Mouse (Mus musculus) stomach, embryonic 16.5 days (tissue): ENCODE results near the gene Fzd1. TPM values are rescaled to one million over a fixed set of nuclear protein-coding genes. Genes with fewer than 3 reads are reported as not detected.

Source experiments
- ATAC-seq: fragments of 200-750 bp; cut with Nextera tagmentation; 2 replicates; pipeline ENCODE4 v1.8.0; 2017; ENCODE audit warnings: moderate number of reproducible peaks, moderate TSS enrichment; ENCODE audit not compliant: insufficient read depth, low FRiP score
- H3K27ac ChIP-seq: fragments of 300-500 bp; sonication (generic); 2 replicates; pipeline ENCODE4 v1.5.1; 2014; ENCODE audit warnings: low read length
- H3K27me3 ChIP-seq: fragments of 300-500 bp; sonication (generic); 2 replicates; pipeline ENCODE4 v1.6.1; 2014; ENCODE audit warnings: low read length, control low read depth, mixed read lengths; ENCODE audit not compliant: control insufficient read depth, insufficient read depth
- H3K36me3 ChIP-seq: fragments of 300-500 bp; sonication (generic); 2 replicates; pipeline ENCODE4 v1.6.1; 2014; ENCODE audit warnings: low read length; ENCODE audit not compliant: control insufficient read depth, insufficient read depth
- H3K4me1 ChIP-seq: fragments of 300-500 bp; sonication (generic); 2 replicates; pipeline ENCODE4 v1.6.1; 2014; ENCODE audit warnings: low read length, control low read depth, mixed read lengths; ENCODE audit not compliant: control insufficient read depth, insufficient read depth
- H3K4me2 ChIP-seq: fragments of 300-500 bp; sonication (generic); 2 replicates; pipeline ENCODE4 v1.6.1; 2014; ENCODE audit warnings: low read depth, low read length, mixed read lengths
- H3K4me3 ChIP-seq: fragments of 300-500 bp; sonication (generic); replicated peaks from 2 replicates; pipeline ENCODE4 v1.5.1; 2014; ENCODE audit warnings: mild to moderate bottlenecking, low read length
- H3K9ac ChIP-seq: fragments of 300-500 bp; sonication (generic); 2 replicates; pipeline ENCODE4 v1.6.1; 2014; ENCODE audit warnings: low read length
- H3K9me3 ChIP-seq: fragments of 300-500 bp; sonication (generic); replicated peaks from 2 replicates; pipeline ENCODE4 v1.6.1; 2016; ENCODE audit warnings: low read length, control low read depth; ENCODE audit not compliant: control insufficient read depth
- WGBS: fragments of 180-500 bp; shearing (Covaris S2); extraction: QIAGEN DNeasy Blood & Tissue Kit; methylation state at CpG from one replicate; pipeline ENCODE4 v1.1.7; 2014; 5-methylcytosine and 5-hydroxymethylcytosine counted together
- polyA plus RNA-seq: library from polyadenylated mRNA; unstranded; fragments of >200 nt; fragmentation: Nextera tagmentation; extraction: Ambion mirVana; gene quantifications from 2 replicates; pipeline ENCODE4 v1.2.1, GENCODE M21; 2015

The Fzd1 gene
- polyA plus RNA-seq, 1 experiment from 2014 or later = 17.5 TPM

DNA sequence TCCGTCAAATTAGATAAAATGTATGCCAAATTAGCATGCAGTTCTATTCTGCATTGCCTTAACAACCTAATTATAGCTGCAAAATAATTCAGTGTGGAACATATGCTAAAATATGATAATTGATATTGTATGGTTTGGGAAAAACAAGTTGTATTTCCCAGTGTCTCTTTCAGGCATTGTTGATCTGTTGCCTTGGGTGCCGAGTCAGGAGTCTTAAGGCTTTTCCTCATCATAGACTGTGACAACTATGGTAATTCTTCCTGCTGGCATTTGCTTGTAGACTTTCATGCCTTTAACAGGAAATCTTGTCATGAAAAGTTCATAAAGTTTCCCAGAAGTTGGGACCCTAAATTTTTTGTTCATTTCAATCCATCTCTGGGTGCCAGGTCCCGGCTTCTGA, 20.4 kb upstream of the Fzd1 start:
- Histone ChIP-seq H3K27ac (no peak overlapping the region), H3K4me2 (no peak overlapping the region), H3K9ac (no peak overlapping the region), H3K36me3 (no peaks in the 10 kb centered on the region), H3K4me1 (no peaks in the 10 kb centered on the region), H3K27me3 (no peaks in the 10 kb centered on the region), H3K9me3 (no peaks in the 10 kb centered on the region), H3K4me3 (no peak overlapping the region)
- no peak for ATAC-seq
- WGBS = 88% methylated on average over 3 of the region's 3 CpGs

DNA sequence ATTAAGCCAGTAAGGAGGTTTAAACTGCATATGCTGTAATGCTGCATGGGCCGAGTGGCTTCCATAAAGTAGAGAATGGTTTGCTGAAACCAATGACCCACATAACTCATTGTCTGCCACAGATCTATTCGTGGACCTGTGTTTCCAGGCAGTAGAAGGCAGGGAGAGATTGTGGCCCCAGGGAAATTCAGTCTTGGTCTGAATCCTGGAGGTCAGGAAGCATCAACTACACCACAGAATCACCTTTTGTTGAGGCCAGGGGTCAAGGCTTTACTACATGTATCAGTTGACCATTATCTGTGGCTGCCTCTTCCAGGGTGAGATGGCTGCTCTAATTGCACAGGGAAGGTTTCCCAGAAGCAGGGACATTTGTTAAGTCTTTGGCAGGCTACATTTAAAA, 18.7 kb upstream of the Fzd1 start:
- ATAC-seq = no peak
- no peak overlapping the region for H3K27ac ChIP-seq
- no peaks in the 10 kb centered on the region for H3K9me3 ChIP-seq
- H3K4me2 ChIP-seq = no peak overlapping the region
- H3K4me3 ChIP-seq = no peak overlapping the region
- H3K4me1 ChIP-seq = no peaks in the 10 kb centered on the region
- WGBS = 40% methylated on average over 2 of the region's 2 CpGs
- H3K9ac ChIP-seq = no peak overlapping the region
- no peaks in the 10 kb centered on the region for H3K36me3 ChIP-seq
- H3K27me3 ChIP-seq = no peaks in the 10 kb centered on the region

DNA sequence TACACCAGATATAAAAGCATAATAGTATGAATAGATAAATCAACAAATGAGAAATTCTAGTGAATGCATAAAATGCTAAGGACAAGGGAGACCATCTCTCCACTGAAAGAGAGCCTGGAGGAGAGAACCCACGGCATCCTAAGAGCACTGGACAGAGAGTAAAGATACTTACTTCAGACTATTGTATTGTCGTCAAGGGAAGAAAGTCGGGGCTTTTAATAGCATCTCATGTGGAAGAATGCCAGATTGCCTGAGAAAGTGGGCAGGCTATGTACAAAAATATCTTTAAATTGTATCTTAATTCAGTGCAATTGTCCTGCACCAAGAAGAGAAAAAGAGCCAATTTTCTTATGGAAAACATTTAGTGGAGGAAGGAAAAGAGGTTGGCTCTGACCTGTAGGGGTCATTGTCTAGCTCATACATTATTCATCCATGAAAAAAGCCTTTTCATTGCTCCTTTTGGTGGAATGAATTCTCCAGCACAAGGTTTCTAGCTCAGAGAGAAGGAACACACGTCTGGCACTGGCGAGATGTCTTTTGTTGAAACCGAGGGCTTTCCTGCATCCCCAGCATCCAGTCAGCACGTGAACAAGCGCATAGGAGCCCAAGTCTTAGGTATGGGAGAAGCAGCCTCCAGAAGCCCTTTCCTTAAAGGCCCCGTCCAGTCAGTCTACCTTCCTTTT, 15.4 kb upstream of the Fzd1 start:
- Histone ChIP-seq H3K4me3 (no peak overlapping the region), H3K4me2 (no peak overlapping the region), H3K9ac (no peak overlapping the region), H3K4me1 (no peaks in the 10 kb centered on the region), H3K27me3 (no peaks in the 10 kb centered on the region), H3K27ac (no peak overlapping the region), H3K36me3 (no peaks in the 10 kb centered on the region), H3K9me3 (no peaks in the 10 kb centered on the region)
- 67% methylated on average over 9 of the region's 9 CpGs for WGBS
- ATAC-seq = no peak

DNA sequence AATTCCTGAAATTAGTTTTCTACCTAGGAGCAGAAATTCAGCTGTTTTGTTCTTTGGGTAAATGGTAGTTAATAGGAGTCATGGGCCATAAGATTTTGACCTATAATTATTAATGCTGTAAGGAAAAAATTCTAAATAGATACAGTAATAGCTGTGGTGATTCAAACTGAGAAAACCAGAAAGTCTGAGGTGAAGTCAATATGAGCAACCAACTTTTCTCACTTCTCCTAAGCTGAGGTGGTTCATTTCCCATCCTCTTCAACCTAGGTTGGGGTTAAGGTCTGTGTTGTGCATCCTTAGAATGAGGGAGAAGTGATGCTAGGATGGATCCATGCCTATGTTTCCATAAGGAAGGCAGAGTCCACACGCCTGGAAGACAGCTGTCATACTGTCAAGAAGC, 12.8 kb upstream of the Fzd1 start:
- Histone ChIP-seq H3K27me3 (no peaks in the 10 kb centered on the region), H3K9me3 (no peaks in the 10 kb centered on the region), H3K27ac (no peak overlapping the region), H3K36me3 (no peaks in the 10 kb centered on the region), H3K4me1 (no peaks in the 10 kb centered on the region), H3K9ac (no peak overlapping the region), H3K4me2 (no peak overlapping the region), H3K4me3 (no peak overlapping the region)
- 71% methylated on average over 1 of the region's 1 CpGs for WGBS
- ATAC-seq = no peak

DNA sequence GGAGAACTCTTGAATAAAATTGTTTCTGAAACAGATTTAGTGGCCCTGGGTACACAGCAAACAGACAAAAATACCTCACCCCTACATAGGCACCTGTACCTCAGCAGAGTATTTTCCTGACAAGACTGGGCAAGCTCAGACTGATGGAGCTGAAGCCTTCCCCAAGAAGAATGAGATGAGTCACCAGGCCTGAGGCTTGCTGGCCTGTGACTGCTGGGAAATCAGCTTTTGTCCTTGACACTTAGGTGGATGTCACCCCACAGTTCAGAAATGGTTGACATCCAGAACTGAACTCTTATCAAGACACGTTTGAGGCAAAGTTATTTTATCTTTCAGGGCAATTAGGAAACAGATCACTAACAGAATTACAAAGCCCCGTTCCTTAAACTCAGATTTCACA, 10.1 kb upstream of the Fzd1 start:
- Histone ChIP-seq H3K9ac (no peak overlapping the region), H3K4me1 (no peaks in the 10 kb centered on the region), H3K36me3 (no peaks in the 10 kb centered on the region), H3K27me3 (no peaks in the 10 kb centered on the region), H3K4me3 (no peak overlapping the region), H3K9me3 (no peaks in the 10 kb centered on the region), H3K4me2 (no peak overlapping the region), H3K27ac (no peak overlapping the region)
- 55% methylated on average over 2 of the region's 2 CpGs for WGBS
- no peak for ATAC-seq

DNA sequence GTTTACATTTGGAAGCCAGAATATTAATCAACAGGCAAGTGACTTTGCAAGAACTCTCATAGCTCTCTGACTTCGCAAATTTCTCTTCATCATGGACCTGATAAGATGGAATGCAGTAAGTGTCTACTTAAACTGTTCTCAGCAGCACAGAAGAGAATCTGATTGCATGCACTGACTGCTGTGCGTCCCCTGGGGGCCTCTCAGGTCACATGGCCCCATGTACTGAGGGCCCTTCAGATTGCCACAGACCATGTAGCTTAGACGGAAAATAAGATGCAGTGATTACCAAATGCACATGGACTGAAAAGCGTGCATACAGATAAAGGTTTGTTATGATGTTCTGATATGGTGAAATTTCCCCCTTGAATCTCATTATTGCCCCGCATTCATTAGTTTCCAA, 8.9 kb upstream of the Fzd1 start:
- Histone ChIP-seq H3K9ac (no peak overlapping the region), H3K27ac (no peak overlapping the region), H3K27me3 (no peaks in the 10 kb centered on the region), H3K4me1 (no peaks in the 10 kb centered on the region), H3K4me2 (no peak overlapping the region), H3K36me3 (no peaks in the 10 kb centered on the region), H3K9me3 (no peaks in the 10 kb centered on the region), H3K4me3 (no peak overlapping the region)
- ATAC-seq = no peak; the same call in 1 of the 2 replicates
- 69% methylated on average over 5 of the region's 5 CpGs for whole genome bisulfite sequencing

DNA sequence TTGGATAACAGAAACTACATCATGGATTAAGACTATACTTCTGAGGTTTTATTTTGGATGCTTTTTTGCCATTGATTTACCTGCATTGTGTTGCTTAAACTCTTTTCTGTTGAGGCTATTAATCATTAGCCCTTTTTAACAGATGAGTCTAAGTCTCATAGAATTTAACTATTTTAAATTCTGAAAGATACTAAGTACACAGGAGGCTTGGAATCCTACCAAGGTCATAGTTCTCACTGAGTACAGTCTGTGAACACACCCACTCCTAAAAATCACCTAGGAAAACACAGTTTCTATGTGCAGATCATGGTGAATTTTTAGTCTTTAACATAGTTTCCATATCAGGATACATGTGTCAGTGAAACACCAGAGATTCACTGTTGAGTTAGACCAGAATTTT, 4.1 kb upstream of the Fzd1 start:
- Histone ChIP-seq H3K27ac (no peak overlapping the region), H3K27me3 (no peaks in the 10 kb centered on the region), H3K9ac (no peak overlapping the region), H3K4me1 (peaks cover 8% of the 10 kb centered on the region; the same call in 1 of the 2 replicates), H3K4me2 (no peak overlapping the region), H3K9me3 (no peaks in the 10 kb centered on the region), H3K4me3 (no peak overlapping the region), H3K36me3 (no peaks in the 10 kb centered on the region)
- no peak for ATAC-seq

DNA sequence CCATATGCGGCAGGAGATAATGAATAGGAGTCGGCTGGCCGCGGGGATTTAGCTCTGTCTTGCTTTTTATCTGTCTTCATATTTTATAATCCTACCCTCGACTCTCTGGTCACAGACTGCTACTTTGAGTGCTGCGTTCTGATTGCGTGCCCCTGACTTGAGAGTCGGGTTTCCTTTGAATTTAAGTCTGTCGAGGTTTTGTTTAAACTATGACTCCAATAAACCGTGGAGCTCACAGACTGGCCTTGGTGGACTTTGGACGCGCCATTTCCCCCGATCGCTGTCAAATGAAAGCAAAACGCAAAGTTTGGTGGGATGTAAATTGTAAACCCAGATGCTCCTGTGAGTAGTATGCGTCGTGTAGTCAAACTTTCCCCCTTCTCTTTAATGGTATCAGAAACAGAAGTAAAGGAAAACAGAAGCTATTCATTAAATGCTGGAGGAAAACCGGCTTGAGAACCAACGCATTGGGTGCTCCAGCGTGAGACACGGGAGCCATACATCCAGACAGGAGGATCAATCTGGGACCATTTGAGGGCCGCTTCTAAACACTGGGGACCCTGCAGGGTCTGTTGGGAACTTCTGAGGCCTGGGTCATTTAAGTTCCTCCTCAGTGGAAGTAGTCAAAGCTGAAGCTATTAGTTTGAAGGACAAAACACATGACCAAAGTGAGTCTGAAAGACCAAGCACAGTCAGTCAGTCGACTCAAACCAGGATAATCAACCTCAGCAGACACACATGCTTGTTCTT, 671 bp upstream of the Fzd1 start:
- Histone ChIP-seq H3K27ac (peak overlapping the region; percentile 98), H3K4me1 (peaks cover 22% of the 10 kb centered on the region), H3K9me3 (no peaks in the 10 kb centered on the region), H3K9ac (peak overlapping the region; percentile 96), H3K4me2 (peak overlapping the region; percentile 72), H3K27me3 (no peaks in the 10 kb centered on the region), H3K36me3 (no peaks in the 10 kb centered on the region), H3K4me3 (peak overlapping the region; percentile 85)
- under 1% methylated on average over 23 of the region's 23 CpGs for WGBS
- ATAC-seq = peak; percentile 42

DNA sequence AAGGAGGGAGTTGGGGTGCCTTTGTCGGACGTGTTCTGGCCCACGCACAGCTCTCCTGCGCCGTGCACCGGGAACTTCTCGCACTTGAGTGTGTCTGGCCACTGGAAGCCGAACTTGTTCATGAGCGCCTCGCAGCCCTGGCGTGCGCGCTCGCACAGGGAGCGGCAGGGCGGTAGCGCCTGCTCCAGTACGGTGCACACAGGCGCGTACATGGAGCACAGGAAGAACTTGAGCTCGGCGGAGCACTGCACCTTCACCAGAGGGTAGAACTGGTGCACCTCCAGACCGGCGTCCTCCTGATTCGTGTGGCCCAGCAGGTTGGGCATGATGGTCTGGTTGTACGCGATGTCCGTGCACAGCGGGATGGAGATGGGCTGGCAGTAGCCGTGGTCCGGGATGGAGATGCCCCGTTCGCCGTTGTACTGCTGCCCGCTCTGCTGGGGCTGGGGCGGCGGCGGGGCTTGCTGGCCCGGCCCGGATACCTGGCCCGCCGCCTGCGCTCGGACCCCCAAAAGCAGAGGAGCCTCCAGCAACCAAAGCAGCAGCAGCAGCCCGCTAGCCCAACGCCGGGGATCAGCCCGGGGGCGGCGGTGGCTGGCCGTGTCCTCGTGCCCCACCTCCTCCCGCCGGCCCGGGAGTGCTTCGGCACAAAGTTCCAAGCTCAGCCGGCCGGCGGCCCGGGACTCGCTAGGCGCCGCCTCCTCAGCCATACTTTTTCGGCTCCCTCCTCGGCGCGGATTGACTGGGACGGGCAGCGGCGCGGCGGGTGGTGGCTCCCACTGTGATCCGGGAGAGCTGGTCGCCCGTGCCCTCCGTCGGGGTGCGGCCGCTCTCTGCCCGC, 744 bp downstream of the Fzd1 start:
- Histone ChIP-seq H3K27ac (peak overlapping the region; percentile 98), H3K4me1 (peaks cover 22% of the 10 kb centered on the region), H3K36me3 (no peaks in the 10 kb centered on the region), H3K4me3 (peak overlapping the region; percentile 85), H3K4me2 (peak overlapping the region; percentile 72), H3K27me3 (no peaks in the 10 kb centered on the region), H3K9ac (peak overlapping the region; percentile 96), H3K9me3 (no peaks in the 10 kb centered on the region)
- peak; percentile 52; the same call in 1 of the 2 replicates for ATAC-seq
- WGBS = under 1% methylated on average over 79 of the region's 80 CpGs
